23 mouse cellular contexts compared by ENCODE assay signal in genomic region chr3:20133745-20134144, GRCm38 (mm10). TPM values are rescaled to one million over a fixed set of nuclear protein-coding genes. Genes with fewer than 3 reads are reported as not detected.
DNase-seq lines count a peak whose midpoint lies in the region; ATAC-seq lines count a peak whose summit lies in the region.
"Had no signal": no experiment of that assay in that cellular context is flagged by ENCODE, and none has a peak within 500 bp of the region (broad histone marks: within the 10 kb centered on the region; RNA-seq: fewer than 3 reads in every experiment).

No protein-coding gene starts in this region.

- H3K9me3 ChIP-seq in forebrain, embryonic 13.5 days (replicated peaks): no peaks in the 10 kb centered on the region
- no peaks in the 10 kb centered on the region for H3K9me3 ChIP-seq in forebrain, embryonic 16.5 days (ENCODE audit: control insufficient read depth, low read length)
- H3K9me3 ChIP-seq in heart, embryonic 11.5 days (replicated peaks; ENCODE audit: control insufficient read depth, low read length): no peaks in the 10 kb centered on the region
- H3K9me3 ChIP-seq: hindbrain, embryonic 13.5 days; limb, embryonic 15.5 days had no signal

- H3K27ac ChIP-seq in forebrain, embryonic 13.5 days: no peak overlapping the region
- no peak overlapping the region for H3K27ac ChIP-seq in forebrain, embryonic 16.5 days (ENCODE audit: low read length)
- peak overlapping the region; percentile 58 for H3K27ac ChIP-seq in heart, embryonic 11.5 days (ENCODE audit: low read depth, low read length)
- H3K27ac ChIP-seq: hindbrain, embryonic 13.5 days; layer of hippocampus, adult 2 months; limb, embryonic 15.5 days had no signal

- no peaks in the 10 kb centered on the region for H3K36me3 ChIP-seq in forebrain, embryonic 13.5 days (ENCODE audit: poor library complexity, severe bottlenecking)
- H3K36me3 ChIP-seq in forebrain, embryonic 16.5 days (ENCODE audit: control insufficient read depth, insufficient read depth): no peaks in the 10 kb centered on the region
- H3K36me3 ChIP-seq in heart, embryonic 11.5 days (ENCODE audit: control insufficient read depth, insufficient read depth, low read length): peaks cover 36% of the 10 kb centered on the region
- H3K36me3 ChIP-seq: hindbrain, embryonic 13.5 days; limb, embryonic 15.5 days had no signal

- H3K27me3 ChIP-seq in forebrain, embryonic 13.5 days: no peaks in the 10 kb centered on the region
- no peaks in the 10 kb centered on the region for H3K27me3 ChIP-seq in forebrain, embryonic 16.5 days (replicated peaks; ENCODE audit: control insufficient read depth, insufficient read depth, low read length)
- no peaks in the 10 kb centered on the region for H3K27me3 ChIP-seq in heart, embryonic 11.5 days (ENCODE audit: control insufficient read depth, insufficient read depth, low read length)
- H3K27me3 ChIP-seq: hindbrain, embryonic 13.5 days; limb, embryonic 15.5 days had no signal

- 90% methylated on average over 1 of the region's 1 CpGs for WGBS in forebrain, embryonic 13.5 days
- 81% methylated on average over 1 of the region's 1 CpGs for WGBS in forebrain, embryonic 16.5 days
- WGBS in heart, embryonic 11.5 days (ENCODE audit: insufficient replicate concordance): 46% methylated on average over 1 of the region's 1 CpGs

- H3K4me1 ChIP-seq in forebrain, embryonic 13.5 days: no peaks in the 10 kb centered on the region
- no peaks in the 10 kb centered on the region for H3K4me1 ChIP-seq in forebrain, embryonic 16.5 days (replicated peaks; ENCODE audit: control insufficient read depth, insufficient read depth, low read length)
- H3K4me1 ChIP-seq in heart, embryonic 11.5 days (ENCODE audit: control insufficient read depth, insufficient read depth, low read length): peaks cover 49% of the 10 kb centered on the region
- H3K4me1 ChIP-seq: hindbrain, embryonic 13.5 days; limb, embryonic 15.5 days had no signal

- H3K4me3 ChIP-seq in forebrain, embryonic 13.5 days: no peak overlapping the region
- no peak overlapping the region for H3K4me3 ChIP-seq in forebrain, embryonic 16.5 days (replicated peaks; ENCODE audit: low read length)
- no peak overlapping the region for H3K4me3 ChIP-seq in heart, embryonic 11.5 days (ENCODE audit: low read depth, low read length)
- H3K4me3 ChIP-seq: hindbrain, embryonic 13.5 days; layer of hippocampus, adult 2 months; limb, embryonic 15.5 days had no signal

- H3K9ac ChIP-seq in forebrain, embryonic 13.5 days: no peak overlapping the region
- no peak overlapping the region for H3K9ac ChIP-seq in forebrain, embryonic 16.5 days (replicated peaks; ENCODE audit: low read depth, low read length)
- H3K9ac ChIP-seq in heart, embryonic 11.5 days (ENCODE audit: low read depth, low read length): no peak overlapping the region
- H3K9ac ChIP-seq: hindbrain, embryonic 13.5 days; limb, embryonic 15.5 days had no signal

- DNase-seq in heart, postnatal 4 days: no peak
- peak; percentile 17 to 23 for DNase-seq in layer of hippocampus, adult 8-10 months (ENCODE audit: low spot score in 2 of 2)
- no peak for DNase-seq in layer of hippocampus, adult 9-10 months (ENCODE audit: low spot score)
- DNase-seq in brain, adult 2 months (ENCODE audit: low read depth, low spot score): peak; percentile 59
- no peak for DNase-seq in urinary bladder, adult 2 months (ENCODE audit: low spot score)
- DNase-seq: adrenal gland, postnatal 10 days; cerebellum, adult 18-20 months; cerebellum, postnatal 25 days; embryo, embryonic 11 days; kidney, adult 2 months; kidney, postnatal 10 days; right cerebral cortex, postnatal 25 days; thymus, adult 18-20 months; thymus, postnatal 4 days had no signal

- ATAC-seq in forebrain, embryonic 13.5 days: peak; percentile 28; the same call in 1 of the 2 replicates
- ATAC-seq in forebrain, embryonic 16.5 days: no peak
- no peak for ATAC-seq in heart, embryonic 11.5 days (replicated peaks; ENCODE audit: insufficient number of reproducible peaks, low FRiP score, low TSS enrichment)
- ATAC-seq: activated CD4-positive, CD25-positive, alpha-beta regulatory T cell, adult 4 months; inflammation-experienced regulatory T-cells, adult 6 months; midbrain, embryonic 16.5 days had no signal

- H3K4me2 ChIP-seq in forebrain, embryonic 13.5 days: no peak overlapping the region
- H3K4me2 ChIP-seq in forebrain, embryonic 16.5 days (ENCODE audit: low read length): no peak overlapping the region
- H3K4me2 ChIP-seq in heart, embryonic 11.5 days: no peak overlapping the region
- H3K4me2 ChIP-seq: hindbrain, embryonic 13.5 days; limb, embryonic 15.5 days had no signal

RNA-seq across cellular contexts. Expression of gene Gyg, which starts 21.4 kb away (rescaled TPM):
- 22.6 and 26.7 TPM in 2 replicates for polyA plus RNA-seq in forebrain, embryonic 13.5 days (2015; fragmentation: Nextera tagmentation; extraction: Ambion mirVana)
- 29.4 and 34.6 TPM in 2 replicates for polyA plus RNA-seq in forebrain, embryonic 16.5 days (2015; fragmentation: Nextera tagmentation; extraction: Ambion mirVana)
- 797 and 836 TPM in 2 replicates for polyA plus RNA-seq in heart, embryonic 11.5 days (2014; fragmentation: Nextera tagmentation; extraction: Ambion mirVana)
- total RNA-seq in heart, postnatal 4 days (2021): 100 to 1,000 TPM; 226 to 231 TPM
- total RNA-seq in layer of hippocampus, adult 8-10 months (2022): 10 to 100 TPM; 39.7 to 49.7 (median 43.9) TPM
- 45.2 and 52.0 TPM in 2 replicates for polyA plus RNA-seq in urinary bladder, adult 2 months (2012; rRNA removed)

Comparison
In these comparisons a context has a peak if more than half of its experiments do, and no peak if none do; other contexts are left out.
1. DNase-seq: peak in layer of hippocampus, adult 8-10 months (2 of 2) and brain, adult 2 months (single experiment); none in heart, postnatal 4 days (single experiment), layer of hippocampus, adult 9-10 months (single experiment) and urinary bladder, adult 2 months (single experiment).
2. RNA of gene Gyg, which starts 21.4 kb away (polyA plus RNA-seq): 797 to 836 TPM in heart, embryonic 11.5 days; 45.2 to 52.0 TPM in urinary bladder, adult 2 months, 29.4 to 34.6 TPM in forebrain, embryonic 16.5 days and 22.6 to 26.7 TPM in forebrain, embryonic 13.5 days; every median in the first group is over 10 times any median in the second.